Mouse (Mus musculus): Measurements from ENCODE around the gene Prkag2. TPM values are rescaled to one million over a fixed set of nuclear protein-coding genes. Genes with fewer than 3 reads are reported as not detected.
A peak's percentile ranks its signal among the peaks of the same experiment; 100 is the strongest.

The Prkag2 gene
- polyA plus RNA-seq, 1 experiment from 2014 or later = 112 TPM

GRCm38 (mm10) chr5:24986956-24987355 lies 113.5 kb downstream of the Prkag2 start:
- H3K36me3 ChIP-seq (ENCODE audit: control insufficient read depth, insufficient read depth, low read length) = no peaks in the 10 kb centered on the region
- peak overlapping the region; percentile 72 for H3K9ac ChIP-seq (ENCODE audit: low read depth, low read length)
- no peaks in the 10 kb centered on the region for H3K9me3 ChIP-seq (replicated peaks; ENCODE audit: control insufficient read depth, low read length, poor library complexity, severe bottlenecking)
- peak overlapping the region; percentile 56 for H3K4me2 ChIP-seq (ENCODE audit: low read length)
- no peaks in the 10 kb centered on the region for H3K27me3 ChIP-seq (ENCODE audit: control insufficient read depth, insufficient read depth, low read depth, low read length)
- ATAC-seq = no peak
- peak overlapping the region; percentile 37 for H3K4me3 ChIP-seq (ENCODE audit: low read depth, low read length)
- peaks cover 28% of the 10 kb centered on the region for H3K4me1 ChIP-seq (ENCODE audit: control insufficient read depth, insufficient read depth, low read length)
- WGBS = 9% methylated on average over 2 of the region's 2 CpGs
- H3K27ac ChIP-seq (ENCODE audit: low read length) = peak overlapping the region; percentile 98

- peak; percentile 66 for ATAC-seq
- WGBS = 25% methylated on average over 9 of the region's 9 CpGs
Observed at GRCm38 (mm10) chr5:24986204-24986940, 114.1 kb downstream of the Prkag2 start.

GRCm38 (mm10) chr5:24985434-24986176 lies 114.8 kb downstream of the Prkag2 start:
- Histone ChIP-seq H3K27ac (ENCODE audit: low read length) (peak overlapping the region; percentile 98), H3K36me3 (ENCODE audit: control insufficient read depth, insufficient read depth, low read length) (no peaks in the 10 kb centered on the region), H3K9ac (ENCODE audit: low read depth, low read length) (peak overlapping the region; percentile 72), H3K27me3 (ENCODE audit: control insufficient read depth, insufficient read depth, low read depth, low read length) (no peaks in the 10 kb centered on the region), H3K4me1 (ENCODE audit: control insufficient read depth, insufficient read depth, low read length) (peaks cover 28% of the 10 kb centered on the region), H3K4me2 (ENCODE audit: low read length) (peak overlapping the region; percentile 56), H3K4me3 (ENCODE audit: low read depth, low read length) (peak overlapping the region; percentile 37), H3K9me3 (replicated peaks; ENCODE audit: control insufficient read depth, low read length, poor library complexity, severe bottlenecking) (no peaks in the 10 kb centered on the region)
- ATAC-seq = peak; percentile 87
- 32% methylated on average over 11 of the region's 11 CpGs for WGBS

More at GRCm38 (mm10) chr5:24986204-24986940, 114.1 kb downstream of the Prkag2 start:
- peak overlapping the region; percentile 56 for H3K4me2 ChIP-seq (ENCODE audit: low read length)
- H3K4me1 ChIP-seq (ENCODE audit: control insufficient read depth, insufficient read depth, low read length) = peaks cover 28% of the 10 kb centered on the region
- no peaks in the 10 kb centered on the region for H3K27me3 ChIP-seq (ENCODE audit: control insufficient read depth, insufficient read depth, low read depth, low read length)
- no peaks in the 10 kb centered on the region for H3K9me3 ChIP-seq (replicated peaks; ENCODE audit: control insufficient read depth, low read length, poor library complexity, severe bottlenecking)
- peak overlapping the region; percentile 98 for H3K27ac ChIP-seq (ENCODE audit: low read length)
- H3K9ac ChIP-seq (ENCODE audit: low read depth, low read length) = peak overlapping the region; percentile 72
- peak overlapping the region; percentile 37 for H3K4me3 ChIP-seq (ENCODE audit: low read depth, low read length)
- no peaks in the 10 kb centered on the region for H3K36me3 ChIP-seq (ENCODE audit: control insufficient read depth, insufficient read depth, low read length)

GRCm38 (mm10) chr5:24984157-24984556 lies 116.3 kb downstream of the Prkag2 start:
- no peak overlapping the region for H3K4me2 ChIP-seq (ENCODE audit: low read length)
- ATAC-seq = no peak
- no peak overlapping the region for H3K9ac ChIP-seq (ENCODE audit: low read depth, low read length)
- H3K27me3 ChIP-seq (ENCODE audit: control insufficient read depth, insufficient read depth, low read depth, low read length) = no peaks in the 10 kb centered on the region
- no peaks in the 10 kb centered on the region for H3K9me3 ChIP-seq (replicated peaks; ENCODE audit: control insufficient read depth, low read length, poor library complexity, severe bottlenecking)
- no peaks in the 10 kb centered on the region for H3K36me3 ChIP-seq (ENCODE audit: control insufficient read depth, insufficient read depth, low read length)
- H3K27ac ChIP-seq (ENCODE audit: low read length) = peak overlapping the region; percentile 98; the same call in 1 of the 2 replicates
- no peak overlapping the region for H3K4me3 ChIP-seq (ENCODE audit: low read depth, low read length)
- 54% methylated on average over 1 of the region's 1 CpGs for WGBS
- peaks cover 28% of the 10 kb centered on the region for H3K4me1 ChIP-seq (ENCODE audit: control insufficient read depth, insufficient read depth, low read length)

- Histone ChIP-seq H3K4me3 (ENCODE audit: low read depth, low read length) (no peak overlapping the region), H3K36me3 (ENCODE audit: control insufficient read depth, insufficient read depth, low read length) (no peaks in the 10 kb centered on the region), H3K4me1 (ENCODE audit: control insufficient read depth, insufficient read depth, low read length) (peaks cover 28% of the 10 kb centered on the region), H3K27me3 (ENCODE audit: control insufficient read depth, insufficient read depth, low read depth, low read length) (no peaks in the 10 kb centered on the region), H3K4me2 (ENCODE audit: low read length) (no peak overlapping the region), H3K27ac (ENCODE audit: low read length) (no peak overlapping the region), H3K9me3 (replicated peaks; ENCODE audit: control insufficient read depth, low read length, poor library complexity, severe bottlenecking) (no peaks in the 10 kb centered on the region), H3K9ac (ENCODE audit: low read depth, low read length) (no peak overlapping the region)
- 13% methylated on average over 3 of the region's 3 CpGs for WGBS
- ATAC-seq = no peak
Observed at GRCm38 (mm10) chr5:24983539-24983938, 116.9 kb downstream of the Prkag2 start.

GRCm38 (mm10) chr5:24982258-24982657 lies 118.2 kb downstream of the Prkag2 start:
- no peak overlapping the region for H3K27ac ChIP-seq (ENCODE audit: low read length)
- H3K4me2 ChIP-seq (ENCODE audit: low read length) = no peak overlapping the region
- H3K9me3 ChIP-seq (replicated peaks; ENCODE audit: control insufficient read depth, low read length, poor library complexity, severe bottlenecking) = no peaks in the 10 kb centered on the region
- H3K4me3 ChIP-seq (ENCODE audit: low read depth, low read length) = no peak overlapping the region
- no peak overlapping the region for H3K9ac ChIP-seq (ENCODE audit: low read depth, low read length)
- peaks cover 27% of the 10 kb centered on the region for H3K4me1 ChIP-seq (ENCODE audit: control insufficient read depth, insufficient read depth, low read length)
- no peaks in the 10 kb centered on the region for H3K36me3 ChIP-seq (ENCODE audit: control insufficient read depth, insufficient read depth, low read length)
- ATAC-seq = no peak
- no peaks in the 10 kb centered on the region for H3K27me3 ChIP-seq (ENCODE audit: control insufficient read depth, insufficient read depth, low read depth, low read length)
- WGBS = 80% methylated on average over 3 of the region's 3 CpGs

GRCm38 (mm10) chr5:24981765-24982164 lies 118.7 kb downstream of the Prkag2 start:
- Histone ChIP-seq H3K36me3 (ENCODE audit: control insufficient read depth, insufficient read depth, low read length) (no peaks in the 10 kb centered on the region), H3K4me2 (ENCODE audit: low read length) (no peak overlapping the region), H3K4me3 (ENCODE audit: low read depth, low read length) (no peak overlapping the region), H3K27ac (ENCODE audit: low read length) (no peak overlapping the region), H3K4me1 (ENCODE audit: control insufficient read depth, insufficient read depth, low read length) (peaks cover 22% of the 10 kb centered on the region), H3K9ac (ENCODE audit: low read depth, low read length) (no peak overlapping the region), H3K27me3 (ENCODE audit: control insufficient read depth, insufficient read depth, low read depth, low read length) (no peaks in the 10 kb centered on the region), H3K9me3 (replicated peaks; ENCODE audit: control insufficient read depth, low read length, poor library complexity, severe bottlenecking) (no peaks in the 10 kb centered on the region)
- WGBS = 75% methylated on average over 6 of the region's 6 CpGs
- no peak for ATAC-seq

GRCm38 (mm10) chr5:24979968-24980345 lies 120.5 kb downstream of the Prkag2 start:
- Histone ChIP-seq H3K4me1 (ENCODE audit: control insufficient read depth, insufficient read depth, low read length) (peaks cover 6% of the 10 kb centered on the region), H3K36me3 (ENCODE audit: control insufficient read depth, insufficient read depth, low read length) (no peaks in the 10 kb centered on the region), H3K4me2 (ENCODE audit: low read length) (no peak overlapping the region), H3K27me3 (ENCODE audit: control insufficient read depth, insufficient read depth, low read depth, low read length) (no peaks in the 10 kb centered on the region), H3K4me3 (ENCODE audit: low read depth, low read length) (no peak overlapping the region), H3K27ac (ENCODE audit: low read length) (no peak overlapping the region), H3K9me3 (replicated peaks; ENCODE audit: control insufficient read depth, low read length, poor library complexity, severe bottlenecking) (no peaks in the 10 kb centered on the region), H3K9ac (ENCODE audit: low read depth, low read length) (no peak overlapping the region)
- ATAC-seq = no peak
- WGBS = 78% methylated on average over 10 of the region's 10 CpGs

Data from midbrain, embryonic 16.5 days (tissue).